Mouse (Mus musculus): ENCODE results near the gene Naip2. TPM values are rescaled to one million over a fixed set of nuclear protein-coding genes. Genes with fewer than 3 reads are reported as not detected.
"Not testable (repeated sequence)": the region's sequence is repeated elsewhere in the genome, so short reads cannot be mapped to it uniquely, and the experiment has no call there.

The Naip2 gene
- total and polyA plus RNA-seq, 2 experiments: 1.0 to 4.8 TPM

- Histone ChIP-seq H3K4me3 (ENCODE audit: insufficient read depth, low read depth, low read length) (no peak overlapping the region), H3K27ac (replicated peaks; ENCODE audit: insufficient read depth, low read depth, low read length) (no peak overlapping the region), H3K36me3 (ENCODE audit: control insufficient read depth, insufficient read depth, low read length) (no peaks in the 10 kb centered on the region), H3K9ac (ENCODE audit: low read depth, low read length) (no peak overlapping the region), H3K79me2 (ENCODE audit: control insufficient read depth, insufficient read depth, low read length) (no peaks in the 10 kb centered on the region), H3K27me3 (ENCODE audit: control insufficient read depth, insufficient read depth, low read length) (no peaks in the 10 kb centered on the region), H3K4me1 (ENCODE audit: control insufficient read depth, insufficient read depth, low read length) (no peaks in the 10 kb centered on the region)
- DNase-seq (ENCODE audit: extremely low read depth, low read depth, low spot score): peak; percentile 13
- WGBS: 31% methylated on average over 1 of the region's 1 CpGs
- no peak for TF ChIP-seq POLR2A (IDR thresholded peaks at IDR 0.05; ENCODE audit: extremely low read depth, insufficient read depth, low read length)
- TF ChIP-seq CTCF (IDR thresholded peaks at IDR 0.05; ENCODE audit: low read depth, low read length): no peak
Observed at GRCm38 (mm10) chr13:100203319-100203718, 1.4 kb upstream of the Naip2 start.

- H3K36me3 ChIP-seq (ENCODE audit: control insufficient read depth, insufficient read depth, low read length): no peaks in the 10 kb centered on the region
- no peak overlapping the region for H3K9ac ChIP-seq (ENCODE audit: low read depth, low read length)
- no peak overlapping the region for H3K4me3 ChIP-seq (ENCODE audit: insufficient read depth, low read depth, low read length)
- no peaks in the 10 kb centered on the region for H3K79me2 ChIP-seq (ENCODE audit: control insufficient read depth, insufficient read depth, low read length)
- H3K27ac ChIP-seq (replicated peaks; ENCODE audit: insufficient read depth, low read depth, low read length): no peak overlapping the region
- no peak for TF ChIP-seq CTCF (IDR thresholded peaks at IDR 0.05; ENCODE audit: low read depth, low read length)
- no peak for TF ChIP-seq POLR2A (IDR thresholded peaks at IDR 0.05; ENCODE audit: extremely low read depth, insufficient read depth, low read length)
- no peak for DNase-seq (ENCODE audit: extremely low read depth, low read depth, low spot score)
- no peaks in the 10 kb centered on the region for H3K27me3 ChIP-seq (ENCODE audit: control insufficient read depth, insufficient read depth, low read length)
- no peaks in the 10 kb centered on the region; the same call in 1 of the 2 replicates for H3K4me1 ChIP-seq (ENCODE audit: control insufficient read depth, insufficient read depth, low read length)
Observed at GRCm38 (mm10) chr13:100200778-100201177, 1.1 kb downstream of the Naip2 start.

DNA sequence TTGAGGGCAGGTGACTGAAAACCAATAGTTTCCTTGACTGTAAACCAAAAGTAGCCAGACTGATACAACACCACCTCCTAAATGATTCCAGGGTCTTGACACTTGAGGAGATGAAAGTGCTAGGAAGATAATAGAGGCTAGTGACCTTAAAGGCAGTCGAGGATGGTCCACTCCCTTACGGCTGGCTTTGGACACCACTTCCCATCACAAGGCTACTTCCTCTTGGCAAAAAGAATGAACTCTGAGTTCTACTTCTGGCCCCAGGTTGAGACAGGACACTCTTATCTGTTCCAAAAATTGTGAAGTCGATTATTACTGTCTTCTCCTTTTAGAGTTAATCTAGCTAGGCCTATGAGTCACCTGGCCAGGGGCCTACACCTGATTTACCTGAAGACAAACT is 6.5 kb downstream of the Naip2 start:
- H3K36me3 ChIP-seq (ENCODE audit: control insufficient read depth, insufficient read depth, low read length): no peaks in the 10 kb centered on the region
- no peaks in the 10 kb centered on the region for H3K79me2 ChIP-seq (ENCODE audit: control insufficient read depth, insufficient read depth, low read length)
- no peaks in the 10 kb centered on the region; the same call in 1 of the 2 replicates for H3K4me1 ChIP-seq (ENCODE audit: control insufficient read depth, insufficient read depth, low read length)
- DNase-seq (ENCODE audit: extremely low read depth, low read depth, low spot score): peak; percentile 11
- whole genome bisulfite sequencing: 65% methylated on average over 3 of the region's 3 CpGs
- no peaks in the 10 kb centered on the region for H3K27me3 ChIP-seq (ENCODE audit: control insufficient read depth, insufficient read depth, low read length)
- H3K9ac ChIP-seq (ENCODE audit: low read depth, low read length): no peak overlapping the region
- TF ChIP-seq POLR2A (IDR thresholded peaks at IDR 0.05; ENCODE audit: extremely low read depth, insufficient read depth, low read length) (no peak), CTCF (IDR thresholded peaks at IDR 0.05; ENCODE audit: low read depth, low read length) (no peak)
- H3K4me3 ChIP-seq (ENCODE audit: insufficient read depth, low read depth, low read length): no peak overlapping the region
- H3K27ac ChIP-seq (replicated peaks; ENCODE audit: insufficient read depth, low read depth, low read length): no peak overlapping the region; the same call in 1 of the 2 replicates

DNA sequence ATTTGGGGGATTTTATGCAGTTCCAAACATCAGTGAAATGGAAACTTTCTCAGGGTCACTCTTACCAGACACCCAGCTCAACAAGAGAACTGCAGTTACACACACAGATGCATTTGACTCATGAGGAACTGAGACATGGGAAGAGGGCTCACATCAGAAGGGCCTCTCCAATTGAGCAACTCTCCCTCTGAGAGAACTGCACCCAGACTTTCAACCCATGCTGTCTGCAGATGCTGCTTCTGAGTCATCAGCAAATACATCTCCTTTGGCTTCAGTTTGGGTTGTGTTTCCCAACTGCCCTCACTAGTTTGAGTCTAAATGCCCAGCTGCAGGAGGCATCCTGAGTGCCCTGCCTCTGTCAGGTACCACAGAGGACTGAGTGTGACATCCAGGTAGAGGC is 18.8 kb downstream of the Naip2 start:
- not testable (repeated sequence) for H3K9ac ChIP-seq (ENCODE audit: low read depth, low read length); H3K36me3 ChIP-seq (ENCODE audit: control insufficient read depth, insufficient read depth, low read length); H3K79me2 ChIP-seq (ENCODE audit: control insufficient read depth, insufficient read depth, low read length); H3K27ac ChIP-seq (replicated peaks; ENCODE audit: insufficient read depth, low read depth, low read length); H3K4me1 ChIP-seq (ENCODE audit: control insufficient read depth, insufficient read depth, low read length); H3K27me3 ChIP-seq (ENCODE audit: control insufficient read depth, insufficient read depth, low read length); H3K4me3 ChIP-seq (ENCODE audit: insufficient read depth, low read depth, low read length)
- DNase-seq (ENCODE audit: extremely low read depth, low read depth, low spot score): peak; percentile 37

GRCm38 (mm10) chr13:100174360-100174759 is 27.5 kb downstream of the Naip2 start:
- DNase-seq (ENCODE audit: extremely low read depth, low read depth, low spot score): peak; percentile 9
- whole genome bisulfite sequencing: 65% methylated on average over 4 of the region's 5 CpGs
- H3K79me2 ChIP-seq (ENCODE audit: control insufficient read depth, insufficient read depth, low read length); H3K36me3 ChIP-seq (ENCODE audit: control insufficient read depth, insufficient read depth, low read length); H3K4me3 ChIP-seq (ENCODE audit: insufficient read depth, low read depth, low read length); H3K27me3 ChIP-seq (ENCODE audit: control insufficient read depth, insufficient read depth, low read length); H3K27ac ChIP-seq (replicated peaks; ENCODE audit: insufficient read depth, low read depth, low read length); H3K9ac ChIP-seq (ENCODE audit: low read depth, low read length); H3K4me1 ChIP-seq (ENCODE audit: control insufficient read depth, insufficient read depth, low read length): not testable (repeated sequence)

- H3K4me3 ChIP-seq (ENCODE audit: insufficient read depth, low read depth, low read length); H3K27ac ChIP-seq (replicated peaks; ENCODE audit: insufficient read depth, low read depth, low read length); H3K4me1 ChIP-seq (ENCODE audit: control insufficient read depth, insufficient read depth, low read length); H3K36me3 ChIP-seq (ENCODE audit: control insufficient read depth, insufficient read depth, low read length); H3K27me3 ChIP-seq (ENCODE audit: control insufficient read depth, insufficient read depth, low read length); DNase-seq (ENCODE audit: extremely low read depth, low read depth, low spot score); H3K9ac ChIP-seq (ENCODE audit: low read depth, low read length); H3K79me2 ChIP-seq (ENCODE audit: control insufficient read depth, insufficient read depth, low read length): not testable (repeated sequence)
- WGBS: 73% methylated on average over 2 of the region's 2 CpGs
Observed at GRCm38 (mm10) chr13:100166378-100166777, 35.5 kb downstream of the Naip2 start.

- H3K27me3 ChIP-seq (ENCODE audit: control insufficient read depth, insufficient read depth, low read length); H3K27ac ChIP-seq (replicated peaks; ENCODE audit: insufficient read depth, low read depth, low read length); H3K4me1 ChIP-seq (ENCODE audit: control insufficient read depth, insufficient read depth, low read length); H3K36me3 ChIP-seq (ENCODE audit: control insufficient read depth, insufficient read depth, low read length); H3K79me2 ChIP-seq (ENCODE audit: control insufficient read depth, insufficient read depth, low read length); DNase-seq (ENCODE audit: extremely low read depth, low read depth, low spot score); H3K4me3 ChIP-seq (ENCODE audit: insufficient read depth, low read depth, low read length); H3K9ac ChIP-seq (ENCODE audit: low read depth, low read length): not testable (repeated sequence)
Observed at GRCm38 (mm10) chr13:100162467-100162866, 39.4 kb downstream of the Naip2 start.

GRCm38 (mm10) chr13:100161171-100161870 is 40.6 kb downstream of the Naip2 start:
- WGBS: 47% methylated on average over 11 of the region's 11 CpGs
- H3K27me3 ChIP-seq (ENCODE audit: control insufficient read depth, insufficient read depth, low read length); H3K9ac ChIP-seq (ENCODE audit: low read depth, low read length); DNase-seq (ENCODE audit: extremely low read depth, low read depth, low spot score); H3K79me2 ChIP-seq (ENCODE audit: control insufficient read depth, insufficient read depth, low read length); H3K4me1 ChIP-seq (ENCODE audit: control insufficient read depth, insufficient read depth, low read length); H3K27ac ChIP-seq (replicated peaks; ENCODE audit: insufficient read depth, low read depth, low read length); H3K4me3 ChIP-seq (ENCODE audit: insufficient read depth, low read depth, low read length); H3K36me3 ChIP-seq (ENCODE audit: control insufficient read depth, insufficient read depth, low read length): not testable (repeated sequence)
